Mouse (Mus musculus): ENCODE measurements around the gene Cubn. TPM values are rescaled to one million over a fixed set of nuclear protein-coding genes. Genes with fewer than 3 reads are reported as not detected.

The Cubn gene
- polyA plus RNA-seq, 1 experiment from 2014 or later: 0.32 TPM

DNA sequence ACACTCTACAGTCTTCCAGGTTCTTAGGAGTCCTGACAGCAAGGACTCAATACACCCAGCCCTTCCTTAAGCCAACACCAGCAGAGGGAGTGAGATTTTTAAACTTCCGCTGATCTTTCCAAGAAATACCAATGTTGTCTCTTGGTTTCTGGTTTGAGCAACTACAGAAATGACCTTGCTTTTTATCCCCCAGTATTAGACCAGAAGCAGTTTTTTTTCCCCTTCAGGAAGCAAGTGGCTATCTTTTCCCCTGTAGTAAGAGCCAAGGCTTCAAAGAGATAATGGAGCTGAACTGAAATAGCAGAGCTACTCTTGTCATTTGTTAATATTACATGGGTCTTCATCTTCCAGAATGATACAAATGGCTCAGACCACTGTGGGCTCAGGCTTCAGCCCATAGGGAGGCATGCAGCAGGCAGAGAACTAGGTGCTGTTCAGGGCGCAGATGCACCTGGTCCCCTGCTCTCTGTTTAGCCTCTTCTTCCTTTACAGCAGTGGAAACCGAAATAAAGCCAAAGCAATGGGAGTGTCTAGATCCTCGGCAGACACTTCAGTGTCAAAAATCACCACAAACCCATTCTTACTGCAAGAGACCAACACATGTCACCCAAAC lies 222.8 kb downstream of the Cubn start:
- Histone ChIP-seq H3K4me2 (no peak overlapping the region), H3K36me3 (no peaks in the 10 kb centered on the region), H3K4me1 (peaks cover 18% of the 10 kb centered on the region), H3K4me3 (replicated peaks) (no peak overlapping the region), H3K27ac (replicated peaks) (no peak overlapping the region), H3K9ac (replicated peaks) (no peak overlapping the region), H3K27me3 (replicated peaks) (no peaks in the 10 kb centered on the region), H3K9me3 (replicated peaks) (no peaks in the 10 kb centered on the region)
- ATAC-seq (ENCODE audit: low FRiP score): no peak
- WGBS: 95% methylated on average over 4 of the region's 4 CpGs

DNA sequence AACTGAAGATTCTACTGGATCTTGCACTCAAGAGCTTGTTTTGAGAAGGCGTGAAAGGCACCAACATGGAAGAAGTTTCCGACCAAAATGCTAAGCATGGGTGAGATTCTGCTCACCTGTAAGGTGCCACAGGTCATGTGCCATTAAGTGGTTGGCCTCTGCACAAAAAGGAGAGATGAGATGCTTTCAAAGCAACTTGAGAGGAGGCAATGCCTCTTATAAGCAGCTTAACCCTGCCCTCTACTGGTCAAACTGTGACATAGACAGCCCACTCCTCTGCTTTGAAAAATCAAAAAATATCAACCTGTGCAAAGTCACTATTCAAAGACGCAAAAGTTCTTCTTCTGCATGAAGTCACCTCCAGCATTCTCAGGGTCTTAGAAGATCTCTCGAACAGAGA lies 226.7 kb downstream of the Cubn start:
- H3K27ac ChIP-seq (replicated peaks): no peak overlapping the region
- ATAC-seq (ENCODE audit: low FRiP score): peak; percentile 49; the same call in 1 of the 2 replicates
- H3K9ac ChIP-seq (replicated peaks): no peak overlapping the region
- no peaks in the 10 kb centered on the region for H3K27me3 ChIP-seq (replicated peaks)
- 47% methylated on average over 4 of the region's 4 CpGs for WGBS
- H3K4me3 ChIP-seq (replicated peaks): no peak overlapping the region
- H3K4me2 ChIP-seq: no peak overlapping the region
- peaks cover 1% of the 10 kb centered on the region for H3K4me1 ChIP-seq
- H3K36me3 ChIP-seq: no peaks in the 10 kb centered on the region
- no peaks in the 10 kb centered on the region for H3K9me3 ChIP-seq (replicated peaks)

- WGBS: 83% methylated on average over 4 of the region's 4 CpGs
- no peak for ATAC-seq (ENCODE audit: low FRiP score)
These were observed 228.5 kb downstream of the Cubn start for GRCm38 (mm10) chr2:13263150-13263549.

DNA sequence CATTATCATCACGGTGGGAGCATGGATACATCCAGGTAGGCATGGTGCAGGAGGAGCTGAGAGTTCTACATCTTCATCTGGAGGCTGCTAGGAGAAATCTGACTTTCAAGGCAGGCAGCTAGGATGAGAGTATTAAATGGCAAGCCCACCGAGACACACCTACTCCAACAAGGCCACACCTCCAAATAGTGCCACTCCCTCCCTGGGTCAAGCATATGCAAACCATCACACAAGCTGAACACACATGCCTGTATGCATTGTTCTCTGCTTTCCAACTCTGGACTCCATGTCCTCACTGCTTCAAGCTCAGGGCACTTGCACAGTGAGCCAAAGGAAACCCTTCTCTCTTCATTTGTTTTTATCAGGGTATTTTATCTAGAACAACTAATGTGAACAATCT lies 233.0 kb downstream of the Cubn start:
- H3K36me3 ChIP-seq: peaks cover 10% of the 10 kb centered on the region
- no peaks in the 10 kb centered on the region for H3K4me1 ChIP-seq
- no peaks in the 10 kb centered on the region for H3K27me3 ChIP-seq (replicated peaks)
- no peaks in the 10 kb centered on the region for H3K9me3 ChIP-seq (replicated peaks)
- ATAC-seq (ENCODE audit: low FRiP score): no peak
- H3K27ac ChIP-seq (replicated peaks): no peak overlapping the region
- H3K4me2 ChIP-seq: no peak overlapping the region
- no peak overlapping the region for H3K4me3 ChIP-seq (replicated peaks)
- H3K9ac ChIP-seq (replicated peaks): no peak overlapping the region
- WGBS: 98% methylated on average over 2 of the region's 2 CpGs

More at GRCm38 (mm10) chr2:13263150-13263549, 228.5 kb downstream of the Cubn start:
- Histone ChIP-seq H3K4me1 (no peaks in the 10 kb centered on the region), H3K4me3 (replicated peaks) (no peak overlapping the region), H3K27ac (replicated peaks) (no peak overlapping the region), H3K27me3 (replicated peaks) (no peaks in the 10 kb centered on the region), H3K9ac (replicated peaks) (no peak overlapping the region), H3K9me3 (replicated peaks) (no peaks in the 10 kb centered on the region), H3K4me2 (no peak overlapping the region), H3K36me3 (no peaks in the 10 kb centered on the region)

GRCm38 (mm10) chr2:13240711-13241110 lies 250.9 kb downstream of the Cubn start:
- Histone ChIP-seq H3K36me3 (no peaks in the 10 kb centered on the region), H3K9ac (replicated peaks) (no peak overlapping the region), H3K9me3 (replicated peaks) (no peaks in the 10 kb centered on the region), H3K4me1 (0 out of 2 replicates have a peak, but pooled peaks cover 3% of the 10 kb centered on the region), H3K27me3 (replicated peaks) (no peaks in the 10 kb centered on the region), H3K27ac (replicated peaks) (no peak overlapping the region), H3K4me3 (replicated peaks) (no peak overlapping the region), H3K4me2 (no peak overlapping the region)
- 22% methylated on average over 9 of the region's 9 CpGs for WGBS
- ATAC-seq (ENCODE audit: low FRiP score): no peak; the same call in 1 of the 2 replicates

- no peak for ATAC-seq (ENCODE audit: low FRiP score)
- no peaks in the 10 kb centered on the region for H3K9me3 ChIP-seq (replicated peaks)
- no peak overlapping the region for H3K4me2 ChIP-seq
- WGBS: 68% methylated on average over 8 of the region's 8 CpGs
- H3K4me1 ChIP-seq: peaks cover 16% of the 10 kb centered on the region
- no peak overlapping the region for H3K9ac ChIP-seq (replicated peaks)
- H3K36me3 ChIP-seq: no peaks in the 10 kb centered on the region
- no peaks in the 10 kb centered on the region for H3K27me3 ChIP-seq (replicated peaks)
- H3K4me3 ChIP-seq (replicated peaks): no peak overlapping the region
- H3K27ac ChIP-seq (replicated peaks): no peak overlapping the region
These were observed 254.3 kb downstream of the Cubn start for GRCm38 (mm10) chr2:13237140-13237901.

GRCm38 (mm10) chr2:13235696-13236095 lies 255.9 kb downstream of the Cubn start:
- 63% methylated on average over 5 of the region's 5 CpGs for WGBS

DNA sequence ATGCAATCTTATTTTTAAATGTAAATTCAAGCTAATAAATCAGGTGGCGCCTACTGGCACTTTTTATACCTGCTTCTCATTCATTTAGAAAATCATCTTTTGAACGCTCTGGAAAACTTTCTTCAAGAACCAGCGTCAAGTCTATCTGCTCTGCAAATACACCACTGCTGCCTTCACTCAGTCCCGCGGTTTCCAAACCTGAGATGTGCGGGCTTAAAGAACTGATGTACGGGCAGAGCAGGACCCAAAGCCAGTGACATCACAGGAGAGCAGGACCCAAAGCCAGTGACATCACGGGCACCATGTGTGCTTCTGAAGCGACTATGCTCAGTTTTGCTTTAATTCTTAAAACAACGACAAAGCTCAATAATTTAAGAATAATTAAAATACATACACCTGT lies 256.8 kb downstream of the Cubn start:
- no peak overlapping the region for H3K9ac ChIP-seq (replicated peaks)
- no peaks in the 10 kb centered on the region for H3K36me3 ChIP-seq
- WGBS: 92% methylated on average over 10 of the region's 10 CpGs
- no peak overlapping the region for H3K27ac ChIP-seq (replicated peaks)
- H3K4me2 ChIP-seq: no peak overlapping the region
- no peak overlapping the region for H3K4me3 ChIP-seq (replicated peaks)
- ATAC-seq (ENCODE audit: low FRiP score): no peak
- no peaks in the 10 kb centered on the region for H3K27me3 ChIP-seq (replicated peaks)
- H3K9me3 ChIP-seq (replicated peaks): no peaks in the 10 kb centered on the region
- H3K4me1 ChIP-seq: peaks cover 16% of the 10 kb centered on the region

More at GRCm38 (mm10) chr2:13235696-13236095, 255.9 kb downstream of the Cubn start:
- no peak for ATAC-seq (ENCODE audit: low FRiP score)
- Histone ChIP-seq H3K9me3 (replicated peaks) (no peaks in the 10 kb centered on the region), H3K27me3 (replicated peaks) (no peaks in the 10 kb centered on the region), H3K36me3 (no peaks in the 10 kb centered on the region), H3K27ac (replicated peaks) (no peak overlapping the region), H3K4me2 (no peak overlapping the region), H3K4me3 (replicated peaks) (no peak overlapping the region), H3K9ac (replicated peaks) (no peak overlapping the region), H3K4me1 (peaks cover 16% of the 10 kb centered on the region)

- Histone ChIP-seq H3K4me1 (peaks cover 16% of the 10 kb centered on the region), H3K27ac (replicated peaks) (no peak overlapping the region), H3K36me3 (no peaks in the 10 kb centered on the region), H3K4me2 (no peak overlapping the region), H3K9ac (replicated peaks) (no peak overlapping the region), H3K4me3 (replicated peaks) (no peak overlapping the region), H3K27me3 (replicated peaks) (no peaks in the 10 kb centered on the region), H3K9me3 (replicated peaks) (no peaks in the 10 kb centered on the region)
- ATAC-seq (ENCODE audit: low FRiP score): peak; percentile 26; the same call in 1 of the 2 replicates
- 15% methylated on average over 7 of the region's 7 CpGs for WGBS
These were observed 257.7 kb downstream of the Cubn start for GRCm38 (mm10) chr2:13233902-13234301.

GRCm38 (mm10) chr2:13233254-13233835 lies 258.3 kb downstream of the Cubn start:
- Histone ChIP-seq H3K9me3 (replicated peaks) (no peaks in the 10 kb centered on the region), H3K4me3 (replicated peaks) (no peak overlapping the region), H3K27me3 (replicated peaks) (no peaks in the 10 kb centered on the region), H3K4me2 (no peak overlapping the region), H3K9ac (replicated peaks) (no peak overlapping the region), H3K27ac (replicated peaks) (no peak overlapping the region), H3K36me3 (no peaks in the 10 kb centered on the region), H3K4me1 (peaks cover 16% of the 10 kb centered on the region)
- no peak for ATAC-seq (ENCODE audit: low FRiP score)
- WGBS: 70% methylated on average over 12 of the region's 12 CpGs

DNA sequence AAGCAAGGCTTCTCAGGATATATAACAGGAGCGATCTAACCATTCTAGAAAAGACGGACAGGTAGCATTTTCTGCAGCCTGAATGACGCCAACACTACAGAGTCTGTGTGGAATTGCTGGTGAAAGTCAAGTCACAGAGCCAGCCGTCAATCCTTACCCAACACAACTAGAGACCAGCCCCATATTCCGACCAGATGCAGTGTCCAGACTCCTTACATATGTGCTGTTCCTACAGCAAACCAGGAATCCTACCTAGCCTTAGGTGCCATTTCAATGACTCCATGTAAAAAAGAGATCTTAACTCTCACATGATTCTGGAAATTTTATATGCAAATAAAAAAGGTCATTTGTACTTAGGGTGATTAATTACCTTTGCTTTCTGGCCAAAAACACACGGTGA lies 259.3 kb downstream of the Cubn start:
- H3K36me3 ChIP-seq: no peaks in the 10 kb centered on the region
- H3K27me3 ChIP-seq (replicated peaks): no peaks in the 10 kb centered on the region
- no peak overlapping the region for H3K4me3 ChIP-seq (replicated peaks)
- peaks cover 16% of the 10 kb centered on the region for H3K4me1 ChIP-seq
- WGBS: 76% methylated on average over 6 of the region's 6 CpGs
- no peaks in the 10 kb centered on the region for H3K9me3 ChIP-seq (replicated peaks)
- no peak for ATAC-seq (ENCODE audit: low FRiP score)
- no peak overlapping the region for H3K4me2 ChIP-seq
- no peak overlapping the region for H3K9ac ChIP-seq (replicated peaks)
- H3K27ac ChIP-seq (replicated peaks): no peak overlapping the region

GRCm38 (mm10) chr2:13229686-13230085 lies 261.9 kb downstream of the Cubn start:
- H3K9ac ChIP-seq (replicated peaks): no peak overlapping the region
- no peak for ATAC-seq (ENCODE audit: low FRiP score)
- WGBS: 87% methylated on average over 3 of the region's 3 CpGs
- H3K4me1 ChIP-seq: peaks cover 17% of the 10 kb centered on the region
- no peaks in the 10 kb centered on the region for H3K27me3 ChIP-seq (replicated peaks)
- H3K4me3 ChIP-seq (replicated peaks): no peak overlapping the region
- H3K27ac ChIP-seq (replicated peaks): no peak overlapping the region
- H3K9me3 ChIP-seq (replicated peaks): no peaks in the 10 kb centered on the region
- no peaks in the 10 kb centered on the region for H3K36me3 ChIP-seq
- no peak overlapping the region for H3K4me2 ChIP-seq

All from neural tube, embryonic 15.5 days (tissue).